In genomic region chr2:132710488-132710887, GRCm38 (mm10) we compare ENCODE assay signal across 31 mouse cellular contexts. TPM values are rescaled to one million over a fixed set of nuclear protein-coding genes. Genes with fewer than 3 reads are reported as not detected.
DNase-seq lines count a peak whose midpoint lies in the region; ATAC-seq and TF ChIP-seq lines count a peak whose summit lies in the region.
"Had no signal": no experiment of that assay in that cellular context is flagged by ENCODE, and none has a peak within 500 bp of the region (broad histone marks: within the 10 kb centered on the region; RNA-seq: fewer than 3 reads in every experiment).

No protein-coding gene starts in this region.

- H3K4me2 ChIP-seq in midbrain, embryonic 15.5 days = no peak overlapping the region
- no peak overlapping the region for H3K4me2 ChIP-seq in neural tube, embryonic 15.5 days
- H3K4me2 ChIP-seq: embryonic facial prominence, embryonic 13.5 days; forebrain, embryonic 12.5 days; forebrain, embryonic 15.5 days; heart, embryonic 13.5 days; hindbrain, embryonic 12.5 days; intestine, embryonic 15.5 days had no signal

- ATAC-seq in G1E (ENCODE audit: extremely low read depth, insufficient number of reproducible peaks, low FRiP score, poor library complexity, severe bottlenecking) = 0 out of 2 replicates have a peak, but pooled peaks have one; percentile 45
- peak; percentile 12 to 39; a peak in 2 of 4 replicates for ATAC-seq in hematopoietic stem cell, adult 5-6 weeks (replicated peaks in 1 of 2; ENCODE audit: insufficient read depth in 1 of 2, low FRiP score in 2 of 2, low TSS enrichment in 1 of 2, low read depth in 1 of 2, poor library complexity in 2 of 2, severe bottlenecking in 2 of 2)
- ATAC-seq in megakaryocyte progenitor cell, adult 5-6 weeks (replicated peaks; ENCODE audit: poor library complexity) = peak; percentile 60
- ATAC-seq in midbrain, embryonic 15.5 days (replicated peaks) = no peak
- ATAC-seq in neural tube, embryonic 15.5 days (ENCODE audit: low FRiP score) = no peak
- ATAC-seq: activated CD4-positive, CD25-positive, alpha-beta regulatory T cell, adult 4 months; forebrain, embryonic 15.5 days; hindbrain, embryonic 16.5 days; intestine, embryonic 15.5 days had no signal

- peaks cover 8% of the 10 kb centered on the region for H3K4me1 ChIP-seq in G1E (ENCODE audit: insufficient read depth, low read depth, low read length)
- H3K4me1 ChIP-seq in bone marrow macrophage, adult 2 months (ENCODE audit: control insufficient read depth, insufficient read depth, low read length) = peaks cover 36% of the 10 kb centered on the region
- peaks cover 6% of the 10 kb centered on the region for H3K4me1 ChIP-seq in midbrain, embryonic 15.5 days
- H3K4me1 ChIP-seq in neural tube, embryonic 15.5 days = peaks cover 3% of the 10 kb centered on the region; the same call in 1 of the 2 replicates
- H3K4me1 ChIP-seq: intestine, embryonic 15.5 days had no signal

- peak overlapping the region; percentile 94 for H3K27ac ChIP-seq in bone marrow macrophage, adult 2 months (ENCODE audit: insufficient read depth, low read depth, low read length)
- no peak overlapping the region for H3K27ac ChIP-seq in midbrain, embryonic 15.5 days
- H3K27ac ChIP-seq in neural tube, embryonic 15.5 days (replicated peaks) = no peak overlapping the region
- H3K27ac ChIP-seq: embryonic facial prominence, embryonic 10.5 days; embryonic facial prominence, embryonic 13.5 days; forebrain, embryonic 12.5 days; forebrain, embryonic 15.5 days; heart, embryonic 13.5 days; hindbrain, embryonic 12.5 days; intestine, embryonic 15.5 days had no signal

- TF ChIP-seq CTCF in G1E (IDR thresholded peaks at IDR 0.05; ENCODE audit: low read depth, low read length) = no peak
- no peak for TF ChIP-seq CTCF in bone marrow macrophage, adult 2 months (IDR thresholded peaks at IDR 0.05; ENCODE audit: low read depth, low read length)

- H3K9me3 ChIP-seq in G1E (replicated peaks) = no peaks in the 10 kb centered on the region
- no peaks in the 10 kb centered on the region for H3K9me3 ChIP-seq in midbrain, embryonic 15.5 days
- H3K9me3 ChIP-seq in neural tube, embryonic 15.5 days (replicated peaks) = no peaks in the 10 kb centered on the region
- H3K9me3 ChIP-seq: embryonic facial prominence, embryonic 10.5 days; embryonic facial prominence, embryonic 13.5 days; forebrain, embryonic 12.5 days; forebrain, embryonic 15.5 days; heart, embryonic 13.5 days; hindbrain, embryonic 12.5 days; intestine, embryonic 15.5 days had no signal

- H3K36me3 ChIP-seq in G1E (replicated peaks) = peaks cover 23% of the 10 kb centered on the region
- 0 out of 2 replicates have a peak, but pooled peaks cover 3% of the 10 kb centered on the region for H3K36me3 ChIP-seq in midbrain, embryonic 15.5 days (replicated peaks)
- no peaks in the 10 kb centered on the region for H3K36me3 ChIP-seq in neural tube, embryonic 15.5 days
- H3K36me3 ChIP-seq: embryonic facial prominence, embryonic 10.5 days; forebrain, embryonic 12.5 days; forebrain, embryonic 15.5 days had no signal

- no peak overlapping the region for H3K9ac ChIP-seq in midbrain, embryonic 15.5 days
- H3K9ac ChIP-seq in neural tube, embryonic 15.5 days (replicated peaks) = no peak overlapping the region
- H3K9ac ChIP-seq: embryonic facial prominence, embryonic 13.5 days; forebrain, embryonic 12.5 days; forebrain, embryonic 15.5 days; heart, embryonic 13.5 days; hindbrain, embryonic 12.5 days; intestine, embryonic 15.5 days had no signal

- no peak for DNase-seq in G1E (ENCODE audit: low spot score)
- no peak for DNase-seq in lung, adult 18-20 months
- DNase-seq: adrenal gland, postnatal 10 days; adrenal gland, postnatal 36 days; B cell, adult 2 months; cerebellum, adult 11 months; cerebellum, adult 2 months; cerebellum, adult 9-11 months; cerebellum, postnatal 25 days; embryo, embryonic 11 days; gastrocnemius, postnatal 10 days; gastrocnemius, postnatal 36 days; heart, adult 11 months; heart, postnatal 14 days; heart, postnatal 4 days had no signal

- TF ChIP-seq POLR2A in bone marrow macrophage, adult 2 months (IDR thresholded peaks at IDR 0.05; ENCODE audit: borderline replicate concordance, low read depth, low read length) = no peak

- WGBS in midbrain, embryonic 15.5 days = 75% methylated on average over 2 of the region's 2 CpGs
- 77% methylated on average over 2 of the region's 2 CpGs for WGBS in neural tube, embryonic 15.5 days

- no peak overlapping the region for H3K4me3 ChIP-seq in G1E (ENCODE audit: low read depth, low read length)
- H3K4me3 ChIP-seq in bone marrow macrophage, adult 2 months (ENCODE audit: insufficient read depth, low read length) = no peak overlapping the region
- no peak overlapping the region for H3K4me3 ChIP-seq in midbrain, embryonic 15.5 days
- no peak overlapping the region for H3K4me3 ChIP-seq in neural tube, embryonic 15.5 days (replicated peaks)
- H3K4me3 ChIP-seq: embryonic facial prominence, embryonic 10.5 days; embryonic facial prominence, embryonic 13.5 days; erythroblast, embryonic 14.5 days; forebrain, embryonic 12.5 days; forebrain, embryonic 15.5 days; heart, embryonic 13.5 days; hindbrain, embryonic 12.5 days; intestine, embryonic 15.5 days had no signal

- H3K27me3 ChIP-seq in G1E (ENCODE audit: insufficient read depth, low read length) = no peaks in the 10 kb centered on the region
- H3K27me3 ChIP-seq in midbrain, embryonic 15.5 days (replicated peaks) = no peaks in the 10 kb centered on the region
- no peaks in the 10 kb centered on the region for H3K27me3 ChIP-seq in neural tube, embryonic 15.5 days (replicated peaks)
- H3K27me3 ChIP-seq: CH12.LX; embryonic facial prominence, embryonic 13.5 days; forebrain, embryonic 12.5 days; forebrain, embryonic 15.5 days; heart, embryonic 13.5 days; hindbrain, embryonic 12.5 days; intestine, embryonic 15.5 days had no signal

RNA-seq across cellular contexts. Expression of gene Shld1, which starts 23.8 kb away (rescaled TPM):
- total RNA-seq in G1E (2014; fragmentation: Nextera tagmentation) = 4.9 and 5.2 TPM in 2 replicates
- total RNA-seq in G1E (2017) = 15.0 and 19.6 TPM in 2 replicates
- polyA plus RNA-seq in G1E (2012) = 1.2 and 2.7 TPM in 2 replicates
- 14.5 and 15.9 TPM in 2 replicates for polyA plus RNA-seq in bone marrow macrophage, adult 2 months (2012; ENCODE audit: insufficient read depth, insufficient read length, missing spikeins)
- 3.7 and 5.8 TPM in 2 replicates for total RNA-seq in hematopoietic stem cell, adult 5-6 weeks (2017)
- 4.3 and 8.2 TPM in 2 replicates for total RNA-seq in megakaryocyte progenitor cell, adult 5-6 weeks (2015)
- total RNA-seq in megakaryocyte progenitor cell, adult 5-6 weeks (2017) = 4.4 and 7.7 TPM in 2 replicates
- 21.4 and 21.8 TPM in 2 replicates for polyA plus RNA-seq in midbrain, embryonic 15.5 days (2015; fragmentation: Nextera tagmentation; extraction: Ambion mirVana)
- 20.7 and 23.3 TPM in 2 replicates for polyA plus RNA-seq in neural tube, embryonic 15.5 days (2015; fragmentation: Nextera tagmentation; extraction: Ambion mirVana)

Comparison
In these comparisons a context has a peak if more than half of its experiments do, and no peak if none do; other contexts are left out.
1. ATAC-seq: peak in G1E (single experiment), hematopoietic stem cell, adult 5-6 weeks (2 of 2) and megakaryocyte progenitor cell, adult 5-6 weeks (single experiment); none in midbrain, embryonic 15.5 days (single experiment) and neural tube, embryonic 15.5 days (single experiment).